Mouse (Mus musculus) layer of hippocampus, postnatal 14 days (tissue): ENCODE data around the gene Arhgap5. TPM values are rescaled to one million over a fixed set of nuclear protein-coding genes. Genes with fewer than 3 reads are reported as not detected.
"Not testable (repeated sequence)": the region's sequence is repeated elsewhere in the genome, so short reads cannot be mapped to it uniquely, and the experiment has no call there.

Source experiments
- DNase-seq, 2 experiments: peaks; one replicate each; pipeline ENCODE4 v3.0.0; 2021 to 2022; ENCODE audit warnings: low spot score in 2 of 2, mixed read lengths in 1 of 2
- total RNA-seq, 2 experiments: library from RNA; stranded (reverse); gene quantifications; 2 replicates each; pipeline ENCODE4 v1.2.3; 2021

The Arhgap5 gene
- total RNA-seq, 2 experiments from 2014 or later: 113 TPM

GRCm38 (mm10) chr12:52525486-52525885, 21.7 kb downstream of the Arhgap5 start:
- DNase-seq: no peak

- no peak for DNase-seq
Measured at GRCm38 (mm10) chr12:52529740-52530139, 26.0 kb downstream of the Arhgap5 start.

- no peak for DNase-seq
Measured at GRCm38 (mm10) chr12:52541294-52541693, 37.5 kb downstream of the Arhgap5 start.

- no peak for DNase-seq
Measured at GRCm38 (mm10) chr12:52544532-52544931, 40.8 kb downstream of the Arhgap5 start.

- no peak for DNase-seq
Measured at GRCm38 (mm10) chr12:52552085-52552484, 48.3 kb downstream of the Arhgap5 start.

- no peak for DNase-seq
Measured at GRCm38 (mm10) chr12:52555188-52555876, 51.6 kb downstream of the Arhgap5 start.

- DNase-seq: no peak
Measured at GRCm38 (mm10) chr12:52565654-52566053, 61.9 kb downstream of the Arhgap5 start.

- DNase-seq: no peak
Measured at GRCm38 (mm10) chr12:52573371-52573770, 69.6 kb downstream of the Arhgap5 start.

- DNase-seq: not testable (repeated sequence)
Measured at GRCm38 (mm10) chr12:52586466-52586865, 82.7 kb downstream of the Arhgap5 start.

GRCm38 (mm10) chr12:52587473-52588010, 83.8 kb downstream of the Arhgap5 start:
- DNase-seq: no peak

GRCm38 (mm10) chr12:52595389-52596185, 91.8 kb downstream of the Arhgap5 start:
- DNase-seq: no peak

GRCm38 (mm10) chr12:52602471-52602870, 98.7 kb downstream of the Arhgap5 start:
- DNase-seq: no peak

- peak; percentile 87 to 91 for DNase-seq
Measured at GRCm38 (mm10) chr12:52602883-52603694, 99.3 kb downstream of the Arhgap5 start.

GRCm38 (mm10) chr12:52603695-52604255, 100.0 kb downstream of the Arhgap5 start:
- DNase-seq: peak; percentile 85 to 89

GRCm38 (mm10) chr12:52604256-52604991, 100.7 kb downstream of the Arhgap5 start:
- DNase-seq: peak; percentile 94 to 95

GRCm38 (mm10) chr12:52604992-52605652, 101.3 kb downstream of the Arhgap5 start:
- no peak for DNase-seq

GRCm38 (mm10) chr12:52607411-52607810, 103.6 kb downstream of the Arhgap5 start:
- DNase-seq: no peak

GRCm38 (mm10) chr12:52615703-52616102, 111.9 kb downstream of the Arhgap5 start:
- no peak for DNase-seq

- no peak for DNase-seq
Measured at GRCm38 (mm10) chr12:52618418-52619040, 114.8 kb downstream of the Arhgap5 start.
